Mouse (Mus musculus) thymus, postnatal 10 days (tissue): ENCODE data around the gene Crybg1.
"Not testable (repeated sequence)": the region's sequence is repeated elsewhere in the genome, so short reads cannot be mapped to it uniquely, and the experiment has no call there.

Experiments
- DNase-seq, 2 experiments: peaks; one replicate each; pipeline ENCODE4 v3.0.0; 2021; ENCODE audit warnings: low spot score in 2 of 2

Crybg1 gene

GRCm38 (mm10) chr10:43964943-43965342 lies 183.7 kb downstream of the Crybg1 start:
- no peak for DNase-seq

GRCm38 (mm10) chr10:43953942-43954341 lies 194.7 kb downstream of the Crybg1 start:
- DNase-seq = peak; percentile 41 to 73

- DNase-seq = no peak
Observed at GRCm38 (mm10) chr10:43945435-43945834, 203.2 kb downstream of the Crybg1 start.

GRCm38 (mm10) chr10:43943736-43944135 lies 204.9 kb downstream of the Crybg1 start:
- DNase-seq = no peak

DNA sequence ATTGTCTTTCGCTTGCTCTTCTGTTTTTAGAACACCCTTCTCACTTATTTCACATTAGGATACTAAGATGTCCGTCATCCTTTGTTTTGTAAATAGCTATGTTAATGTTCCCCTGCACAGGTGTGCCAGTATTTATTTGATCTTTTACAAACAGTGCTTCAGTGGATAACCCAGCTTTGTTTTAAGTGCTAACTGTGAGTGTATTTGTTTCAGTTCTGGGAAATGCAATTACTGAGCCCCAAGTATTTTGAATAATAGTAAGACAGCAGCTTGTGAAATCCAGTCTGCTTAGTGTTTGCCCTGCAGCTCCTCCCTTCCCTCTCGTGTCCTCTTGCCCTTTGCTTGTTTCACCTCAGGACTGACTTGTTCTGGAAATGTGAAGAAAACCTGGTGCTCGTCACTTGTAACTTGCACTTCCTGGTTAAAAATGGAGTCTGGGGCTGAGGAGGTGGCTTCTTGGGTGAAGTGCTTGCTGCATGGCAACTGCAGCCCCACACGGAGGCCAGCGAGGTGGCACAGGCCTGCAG lies 209.5 kb downstream of the Crybg1 start:
- no peak for DNase-seq

DNA sequence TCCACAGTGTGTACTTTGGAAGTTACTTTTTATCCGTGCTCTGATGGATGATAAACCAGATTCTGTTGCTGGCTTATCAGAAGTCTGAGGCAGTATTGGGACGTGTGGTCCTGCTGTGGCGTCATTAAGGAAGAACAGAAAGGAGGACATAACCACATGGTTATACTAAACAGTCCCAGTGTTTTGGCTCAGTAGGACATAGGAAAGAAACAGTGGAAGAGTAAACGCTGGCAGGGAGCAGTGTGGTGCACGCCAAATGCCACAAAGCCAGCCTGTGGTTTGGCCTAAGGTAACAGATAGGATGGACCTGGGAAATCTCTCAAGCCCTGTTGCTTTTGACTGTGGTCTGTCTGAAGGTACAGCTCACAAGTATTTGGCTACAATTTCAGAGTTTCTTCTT lies 220.1 kb downstream of the Crybg1 start:
- no peak for DNase-seq

- no peak for DNase-seq
Observed at GRCm38 (mm10) chr10:43927736-43928135, 220.9 kb downstream of the Crybg1 start.

DNA sequence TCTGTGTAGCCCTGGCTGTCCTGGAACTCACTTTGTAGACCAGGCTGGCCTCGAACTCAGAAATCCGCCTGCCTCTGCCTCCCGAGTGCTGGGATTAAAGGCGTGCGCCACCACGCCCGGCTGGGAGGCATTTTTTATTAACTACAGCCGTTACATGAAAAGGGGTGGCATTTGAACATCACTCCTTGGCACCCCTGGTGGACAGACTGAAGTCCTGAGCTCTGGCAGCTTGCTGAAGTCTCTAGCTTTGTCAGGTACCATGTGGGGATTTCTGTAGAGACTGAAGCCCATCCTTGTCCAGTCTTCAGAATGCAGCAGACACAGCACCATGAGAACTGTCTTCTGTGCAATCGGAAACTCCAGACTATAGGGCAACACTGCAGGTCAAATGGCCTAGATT lies 222.9 kb downstream of the Crybg1 start:
- DNase-seq = not testable (repeated sequence)

GRCm38 (mm10) chr10:43923096-43923495 lies 225.6 kb downstream of the Crybg1 start:
- no peak for DNase-seq

DNA sequence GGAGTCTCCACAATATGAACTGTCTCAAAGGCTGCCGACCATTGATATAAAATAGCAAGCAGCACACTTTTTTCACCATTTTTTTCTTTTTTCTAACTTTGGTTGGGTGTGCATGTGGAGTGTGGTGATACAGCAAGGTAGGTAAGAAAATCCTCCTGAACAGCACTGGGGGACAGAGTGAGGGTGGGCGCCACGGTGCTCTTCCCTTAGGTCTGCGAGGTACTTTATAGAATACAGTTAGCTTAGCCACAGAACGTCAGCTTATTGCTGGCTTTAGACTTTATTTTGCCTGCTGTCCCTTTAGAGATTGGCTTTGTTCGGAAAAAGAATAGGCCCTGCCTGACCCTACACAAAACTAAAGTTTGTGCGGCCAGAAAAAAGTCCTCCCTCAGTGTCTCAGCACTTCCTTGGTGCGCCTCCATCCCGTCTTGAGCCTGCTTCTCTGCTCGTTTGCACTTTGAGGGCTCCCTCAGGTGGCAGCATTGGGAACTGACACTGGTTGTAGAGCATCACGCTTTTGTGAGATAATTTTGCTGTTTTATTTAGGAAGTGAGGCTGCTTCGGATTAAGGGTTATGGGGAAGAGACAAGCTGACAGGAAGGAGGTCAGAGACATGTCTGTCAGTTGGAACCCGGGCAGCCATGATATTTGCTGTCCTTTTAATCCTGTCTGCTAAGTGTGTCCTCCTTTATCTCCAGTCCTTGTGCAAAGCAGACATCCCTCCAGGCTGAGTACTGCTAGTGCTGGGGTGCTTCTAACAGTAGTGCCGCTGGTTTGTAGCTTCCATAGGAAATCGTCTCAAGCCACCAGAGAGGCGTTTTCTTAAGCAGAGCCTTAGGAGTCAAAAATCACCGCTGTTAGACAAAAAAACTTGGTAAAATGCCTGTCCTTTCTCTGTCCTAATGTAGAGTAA lies 229.7 kb downstream of the Crybg1 start:
- DNase-seq = peak; percentile 71 to 88

DNA sequence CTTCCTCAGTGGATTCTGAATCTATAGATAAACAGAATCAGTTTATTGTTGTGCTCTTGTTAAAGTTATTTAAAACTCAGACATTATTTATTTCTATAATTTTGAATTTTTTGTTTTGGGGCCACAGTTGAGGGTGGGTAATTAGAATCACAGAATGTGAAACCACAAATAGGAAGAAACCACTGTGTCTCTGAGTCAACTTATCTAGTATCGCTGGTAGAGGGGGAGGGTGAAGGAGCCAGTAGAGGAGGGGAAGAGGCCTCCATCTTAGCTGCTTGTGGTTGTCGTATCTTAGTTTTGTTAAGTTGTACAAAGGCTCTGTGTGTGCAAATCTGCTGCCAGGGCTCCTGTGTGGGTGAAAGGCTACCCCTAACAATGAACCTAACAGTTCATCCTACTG lies 231.9 kb downstream of the Crybg1 start:
- DNase-seq = no peak

DNA sequence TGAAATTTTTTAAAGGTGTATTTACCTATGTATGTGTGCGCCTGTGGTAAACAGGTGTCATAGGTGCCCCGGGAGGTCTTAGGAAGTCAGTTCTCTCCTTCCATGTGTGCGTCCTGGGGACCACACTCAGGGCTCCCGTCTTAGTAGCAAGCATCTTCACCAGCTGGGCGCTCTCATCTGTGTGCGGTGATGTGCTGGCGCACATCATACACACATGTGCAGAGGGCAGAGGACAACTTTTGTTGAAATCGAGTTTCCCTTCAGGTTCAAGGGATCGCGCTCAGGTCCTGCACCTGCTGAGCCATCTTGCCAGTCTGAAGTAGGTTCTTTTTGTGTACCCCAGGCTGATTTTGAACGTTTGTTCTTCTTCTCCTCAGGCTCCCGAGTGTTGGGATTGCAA lies 232.5 kb downstream of the Crybg1 start:
- DNase-seq = no peak

- no peak for DNase-seq
Observed at GRCm38 (mm10) chr10:43912236-43912635, 236.4 kb downstream of the Crybg1 start.

DNA sequence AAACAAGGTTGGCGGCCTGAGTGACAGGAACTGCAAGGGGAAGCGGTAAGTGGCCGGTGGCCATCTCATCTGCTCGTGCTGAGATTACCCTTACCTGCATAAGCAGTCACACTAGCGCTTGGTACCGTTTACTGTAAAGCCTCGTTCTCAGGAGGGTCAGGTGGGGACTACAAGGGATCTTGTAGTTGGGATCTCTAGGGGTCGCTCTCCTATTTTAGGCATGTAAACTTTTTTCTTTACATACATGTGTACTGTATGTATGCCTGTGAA lies 237.8 kb downstream of the Crybg1 start:
- no peak for DNase-seq

- DNase-seq = no peak
Observed at GRCm38 (mm10) chr10:43910032-43910872, 238.4 kb downstream of the Crybg1 start.

- DNase-seq = no peak
Observed at GRCm38 (mm10) chr10:43904569-43904968, 244.1 kb downstream of the Crybg1 start.

DNA sequence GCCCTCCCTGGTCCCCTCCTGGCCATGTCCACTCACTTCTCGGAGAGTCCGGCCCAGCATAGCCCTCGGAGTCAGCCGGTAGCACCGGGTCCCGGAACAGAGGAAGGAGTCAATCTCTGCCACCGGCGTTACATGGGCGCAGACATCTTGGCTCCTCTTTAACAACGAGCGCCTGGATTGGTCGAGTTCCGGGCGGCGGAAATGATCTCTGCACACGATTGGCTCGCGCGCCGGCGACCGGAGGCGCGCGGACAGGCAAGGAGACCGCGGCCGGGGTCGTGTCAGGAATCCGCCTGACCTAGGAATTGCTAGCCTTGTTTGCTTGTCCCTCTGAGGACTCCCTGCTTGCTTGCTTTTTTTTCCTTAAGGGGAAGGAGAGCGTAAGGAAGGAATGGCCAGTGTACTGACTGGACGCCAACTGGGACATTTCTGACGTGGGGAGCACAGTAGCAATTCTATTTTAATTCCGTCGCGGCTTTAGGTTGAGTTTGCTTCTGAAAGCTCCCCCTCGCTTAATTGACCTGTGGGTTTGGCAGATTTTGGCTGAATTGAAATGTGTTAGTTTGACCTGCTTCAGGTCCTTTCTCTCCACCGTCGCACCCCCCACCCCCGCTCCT lies 247.0 kb downstream of the Crybg1 start, which contains the start of the genes Qrsl1 and Rtn4ip1:
TSS of gene Qrsl1 (minus strand) at position 168 of the 617 bp plus-strand sequence.
TSS of gene Rtn4ip1 (plus strand) at position 230 of the 617 bp plus-strand sequence.
- peak; percentile 86 to 90 for DNase-seq

- peak in 1 of 2 experiments; percentile 37 for DNase-seq
Observed at GRCm38 (mm10) chr10:43900883-43901570, 247.6 kb downstream of the Crybg1 start.
